Mouse (Mus musculus) lung, embryonic 14.5 days (tissue): ENCODE data around the gene Huwe1. TPM values are rescaled to one million over a fixed set of nuclear protein-coding genes. Genes with fewer than 3 reads are reported as not detected.

Experiments
- ATAC-seq: fragments of 200-750 bp; cut with Nextera tagmentation; 2 replicates; pipeline ENCODE4 v1.8.0; 2017; ENCODE audit warnings: mild to moderate bottlenecking, moderate TSS enrichment, moderate library complexity; ENCODE audit not compliant: insufficient read depth
- DNase-seq: peaks from one replicate; pipeline ENCODE4 v3.0.0-alpha.2; 2015
- H3K27ac ChIP-seq: fragments of 300-500 bp; sonication (generic); 2 replicates; pipeline ENCODE4 v1.5.1; 2014; ENCODE audit warnings: low read depth, mild to moderate bottlenecking, moderate library complexity
- H3K27me3 ChIP-seq: fragments of 300-500 bp; sonication (generic); 2 replicates; pipeline ENCODE4 v1.6.1; 2014; ENCODE audit warnings: low read length, control low read depth; ENCODE audit not compliant: insufficient read depth
- H3K36me3 ChIP-seq: fragments of 300-500 bp; sonication (generic); 2 replicates; pipeline ENCODE4 v1.6.1; 2014; ENCODE audit warnings: control low read depth; ENCODE audit not compliant: insufficient read depth
- H3K4me1 ChIP-seq: fragments of 300-500 bp; sonication (generic); 2 replicates; pipeline ENCODE4 v1.6.1; 2014; ENCODE audit warnings: antibody characterized with exemption, control low read depth; ENCODE audit not compliant: insufficient read depth
- H3K4me2 ChIP-seq: fragments of 300-500 bp; sonication (generic); 2 replicates; pipeline ENCODE4 v1.6.1; 2014; ENCODE audit warnings: mild to moderate bottlenecking
- H3K4me3 ChIP-seq: fragments of 300-500 bp; sonication (generic); 2 replicates; pipeline ENCODE4 v1.5.1; 2014; ENCODE audit warnings: low read depth, low read length
- H3K9ac ChIP-seq: fragments of 300-500 bp; sonication (generic); 2 replicates; pipeline ENCODE4 v1.6.1; 2014
- H3K9me3 ChIP-seq: fragments of 300-500 bp; sonication (generic); 2 replicates; pipeline ENCODE4 v1.6.1; 2016; ENCODE audit warnings: low read depth, low read length, control low read depth
- CTCF ChIP-seq: IDR thresholded peaks from 2 replicates; pipeline ENCODE4 v1.5.1; 2016; ENCODE audit warnings: antibody characterized with exemption, low read depth
- WGBS: fragments of 180-500 bp; shearing (Covaris S2); extraction: QIAGEN DNeasy Blood & Tissue Kit; methylation state at CpG from one replicate; pipeline ENCODE4 v1.1.7; 2014; 5-methylcytosine and 5-hydroxymethylcytosine counted together
- polyA plus RNA-seq: library from polyadenylated mRNA; unstranded; fragments of >200 nt; fragmentation: Nextera tagmentation; extraction: Ambion mirVana; gene quantifications from 2 replicates; pipeline ENCODE4 v1.2.1, GENCODE M21; 2014

The Huwe1 gene
- polyA plus RNA-seq, 1 experiment from 2014 or later, result 65.1 TPM

GRCm38 (mm10) chrX:151802956-151803776 is 2.6 kb downstream of the Huwe1 start:
- no peaks in the 10 kb centered on the region for H3K27me3 ChIP-seq
- peak overlapping the region; percentile 53 for H3K4me3 ChIP-seq
- H3K4me1 ChIP-seq, result no peaks in the 10 kb centered on the region
- peak overlapping the region; percentile 93 for H3K27ac ChIP-seq
- ATAC-seq (peak; percentile 85), DNase-seq (peak; percentile 98)
- WGBS, result 14% methylated on average over 76 of the region's 77 CpGs
- no peaks in the 10 kb centered on the region for H3K9me3 ChIP-seq
- peak overlapping the region; percentile 66 for H3K9ac ChIP-seq
- TF ChIP-seq CTCF, result no peak
- H3K4me2 ChIP-seq, result peak overlapping the region; percentile 66
- 0 out of 2 replicates have a peak, but pooled peaks cover under 1% of the 10 kb centered on the region for H3K36me3 ChIP-seq

GRCm38 (mm10) chrX:151803777-151804101 is 3.1 kb downstream of the Huwe1 start:
- DNase-seq, result peak; percentile 68
- ATAC-seq, result peak; percentile 46
- Histone ChIP-seq H3K27ac (peak overlapping the region; percentile 93), H3K4me1 (no peaks in the 10 kb centered on the region), H3K27me3 (no peaks in the 10 kb centered on the region), H3K36me3 (0 out of 2 replicates have a peak, but pooled peaks cover 3% of the 10 kb centered on the region), H3K9ac (peak overlapping the region; percentile 66), H3K4me2 (peak overlapping the region; percentile 66), H3K9me3 (no peaks in the 10 kb centered on the region), H3K4me3 (peak overlapping the region; percentile 53)
- TF ChIP-seq CTCF, result no peak
- 9% methylated on average over 20 of the region's 20 CpGs for WGBS

DNA sequence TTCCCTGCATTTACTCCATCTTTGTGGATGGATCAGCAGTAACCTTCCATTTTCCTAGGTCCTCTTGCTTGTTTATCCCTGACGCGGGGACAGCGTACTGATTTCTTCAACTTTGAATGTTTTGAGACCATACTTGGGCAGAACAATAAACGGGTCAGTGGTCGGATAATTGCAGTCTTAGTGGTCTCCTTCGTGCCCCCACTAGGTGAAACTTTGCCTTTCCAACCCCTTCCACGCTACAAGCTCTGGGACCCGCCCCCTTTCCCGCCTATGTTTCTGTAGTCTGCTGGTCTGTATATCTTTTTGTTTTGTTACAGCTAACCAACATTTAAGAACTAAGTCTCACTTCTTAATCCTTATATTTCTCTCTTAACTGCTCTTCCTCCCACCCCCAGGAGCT is 3.8 kb downstream of the Huwe1 start:
- Histone ChIP-seq H3K4me3 (peak overlapping the region; percentile 53), H3K27me3 (no peaks in the 10 kb centered on the region), H3K4me1 (no peaks in the 10 kb centered on the region), H3K9me3 (no peaks in the 10 kb centered on the region), H3K27ac (no peak overlapping the region), H3K4me2 (peak overlapping the region; percentile 66), H3K36me3 (0 out of 2 replicates have a peak, but pooled peaks cover 3% of the 10 kb centered on the region), H3K9ac (peak overlapping the region; percentile 66)
- ATAC-seq (no peak), DNase-seq (no peak)
- TF ChIP-seq CTCF, result no peak
- WGBS, result 8% methylated on average over 9 of the region's 9 CpGs

- H3K4me1 ChIP-seq, result no peaks in the 10 kb centered on the region
- no peaks in the 10 kb centered on the region for H3K9me3 ChIP-seq
- no peak for DNase-seq
- TF ChIP-seq CTCF, result no peak
- no peak overlapping the region for H3K4me2 ChIP-seq
- WGBS, result 83% methylated on average over 6 of the region's 6 CpGs
- no peaks in the 10 kb centered on the region for H3K27me3 ChIP-seq
- no peak overlapping the region for H3K27ac ChIP-seq
- peaks cover 17% of the 10 kb centered on the region; the same call in 1 of the 2 replicates for H3K36me3 ChIP-seq
- H3K4me3 ChIP-seq, result no peak overlapping the region
- ATAC-seq, result no peak
- H3K9ac ChIP-seq, result no peak overlapping the region
These were observed 10.9 kb downstream of the Huwe1 start for GRCm38 (mm10) chrX:151811481-151811880.

GRCm38 (mm10) chrX:151813656-151814055 is 13.0 kb downstream of the Huwe1 start:
- H3K4me1 ChIP-seq, result no peaks in the 10 kb centered on the region
- no peak overlapping the region for H3K4me3 ChIP-seq
- peaks cover 14% of the 10 kb centered on the region; the same call in 1 of the 2 replicates for H3K36me3 ChIP-seq
- WGBS, result 86% methylated on average over 1 of the region's 1 CpGs
- ATAC-seq, result no peak
- DNase-seq, result no peak
- no peak overlapping the region for H3K27ac ChIP-seq
- no peak overlapping the region for H3K4me2 ChIP-seq
- no peaks in the 10 kb centered on the region for H3K9me3 ChIP-seq
- TF ChIP-seq CTCF, result no peak
- H3K9ac ChIP-seq, result no peak overlapping the region
- H3K27me3 ChIP-seq, result no peaks in the 10 kb centered on the region

- Histone ChIP-seq H3K4me1 (no peaks in the 10 kb centered on the region), H3K27ac (no peak overlapping the region), H3K9me3 (no peaks in the 10 kb centered on the region), H3K4me3 (no peak overlapping the region), H3K4me2 (no peak overlapping the region), H3K27me3 (no peaks in the 10 kb centered on the region), H3K36me3 (peaks cover 4% of the 10 kb centered on the region; the same call in 1 of the 2 replicates), H3K9ac (no peak overlapping the region)
- WGBS, result 72% methylated on average over 3 of the region's 3 CpGs
- TF ChIP-seq CTCF, result no peak
- no peak for ATAC-seq
- no peak for DNase-seq
These were observed 17.1 kb downstream of the Huwe1 start for GRCm38 (mm10) chrX:151817712-151818111.

DNA sequence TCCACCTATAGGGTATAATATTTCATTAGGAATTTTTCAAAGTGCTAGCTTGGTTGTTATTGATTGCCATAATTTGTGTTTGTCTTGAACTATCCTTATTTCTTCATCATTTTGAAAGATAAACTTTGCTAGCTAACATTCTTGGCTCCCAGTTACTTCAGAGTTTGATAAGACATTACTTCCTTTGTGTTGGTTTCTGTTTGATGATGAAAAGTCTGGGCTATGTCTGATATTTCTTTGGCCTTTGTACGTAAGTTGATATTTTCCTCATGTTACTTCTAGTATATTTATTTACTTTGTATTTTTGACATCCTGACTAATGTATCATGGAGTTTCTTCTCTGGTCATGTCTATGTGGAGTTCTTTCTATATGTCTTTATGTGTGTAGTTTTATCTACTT is 28.4 kb downstream of the Huwe1 start:
- Histone ChIP-seq H3K9me3 (no peaks in the 10 kb centered on the region), H3K36me3 (no peaks in the 10 kb centered on the region), H3K27me3 (no peaks in the 10 kb centered on the region), H3K4me2 (no peak overlapping the region), H3K4me3 (no peak overlapping the region), H3K4me1 (no peaks in the 10 kb centered on the region), H3K9ac (no peak overlapping the region), H3K27ac (no peak overlapping the region)
- DNase-seq, result no peak
- no peak for ATAC-seq
- WGBS, result 89% methylated on average over 1 of the region's 1 CpGs
- TF ChIP-seq CTCF, result no peak
